Comparison of ENCODE assay signal across 17 mouse cellular contexts in genomic region chr16:24428742-24429141, GRCm38 (mm10). TPM values are rescaled to one million over a fixed set of nuclear protein-coding genes. Genes with fewer than 3 reads are reported as not detected.
DNase-seq lines count a peak whose midpoint lies in the region; ATAC-seq and TF ChIP-seq lines count a peak whose summit lies in the region.
"Had no signal": no experiment of that assay in that cellular context is flagged by ENCODE, and none has a peak within 500 bp of the region (broad histone marks: within the 10 kb centered on the region; RNA-seq: fewer than 3 reads in every experiment).

No protein-coding gene starts in this region.

- no peak for TF ChIP-seq CTCF in heart, postnatal 0 days (IDR thresholded peaks at IDR 0.05; ENCODE audit: low read depth)

- WGBS in heart, postnatal 0 days = 82% methylated on average over 4 of the region's 4 CpGs
- 89% methylated on average over 4 of the region's 4 CpGs for WGBS in hindbrain, embryonic 14.5 days
- WGBS in forebrain, embryonic 10.5 days = 87% methylated on average over 4 of the region's 4 CpGs

- TF ChIP-seq EP300 in heart, postnatal 0 days (IDR thresholded peaks at IDR 0.05; ENCODE audit: low read depth) = no peak

- intact Hi-C loops in heart, postnatal 36 days (cut with DNase I) = no loop called here

- no peak for ATAC-seq in heart, postnatal 0 days (ENCODE audit: insufficient read depth, low read depth)
- ATAC-seq in hindbrain, embryonic 14.5 days (ENCODE audit: low FRiP score) = no peak

- H3K27me3 ChIP-seq in heart, postnatal 0 days (ENCODE audit: control insufficient read depth, insufficient read depth, low read length) = no peaks in the 10 kb centered on the region
- no peaks in the 10 kb centered on the region for H3K27me3 ChIP-seq in hindbrain, embryonic 14.5 days (ENCODE audit: control insufficient read depth, insufficient read depth, low read length)
- H3K27me3 ChIP-seq in forebrain, embryonic 10.5 days (ENCODE audit: poor library complexity, severe bottlenecking) = no peaks in the 10 kb centered on the region
- H3K27me3 ChIP-seq: hindbrain, embryonic 13.5 days; limb, embryonic 13.5 days; neural tube, embryonic 13.5 days had no signal

- DNase-seq in heart, postnatal 0 days (ENCODE audit: low spot score) = no peak
- no peak for DNase-seq in heart, postnatal 36 days
- DNase-seq in cerebellum, adult 18-20 months = peak; percentile 57
- peak; percentile 62 for DNase-seq in cerebellum, adult 9-10 months
- DNase-seq in thymus, postnatal 10 days (ENCODE audit: low spot score in 2 of 2) = peak; percentile 67 to 78
- DNase-seq in hindbrain, embryonic 14.5 days (ENCODE audit: low spot score) = no peak
- DNase-seq in forebrain, embryonic 10.5 days (ENCODE audit: extremely low spot score, low spot score) = no peak
- DNase-seq: adrenal gland, postnatal 10 days; embryo, embryonic 11 days; gastrocnemius, postnatal 14 days; kidney, adult 11 months; lung, postnatal 14 days had no signal

- no peak overlapping the region for H3K4me3 ChIP-seq in heart, postnatal 0 days (ENCODE audit: low read depth, low read length)
- no peak overlapping the region for H3K4me3 ChIP-seq in hindbrain, embryonic 14.5 days (replicated peaks; ENCODE audit: low read length)
- H3K4me3 ChIP-seq in forebrain, embryonic 10.5 days = no peak overlapping the region
- H3K4me3 ChIP-seq: erythroblast, embryonic 14.5 days; hindbrain, embryonic 13.5 days; limb, embryonic 13.5 days; neural tube, embryonic 13.5 days had no signal

- no peak overlapping the region for H3K9ac ChIP-seq in heart, postnatal 0 days (replicated peaks; ENCODE audit: low read depth, low read length)
- no peak overlapping the region for H3K9ac ChIP-seq in hindbrain, embryonic 14.5 days
- H3K9ac ChIP-seq: hindbrain, embryonic 13.5 days; limb, embryonic 13.5 days; neural tube, embryonic 13.5 days had no signal

- no peaks in the 10 kb centered on the region for H3K36me3 ChIP-seq in heart, postnatal 0 days (replicated peaks; ENCODE audit: control insufficient read depth, insufficient read depth, low read length)
- H3K36me3 ChIP-seq in hindbrain, embryonic 14.5 days (replicated peaks; ENCODE audit: control insufficient read depth, insufficient read depth) = no peaks in the 10 kb centered on the region
- no peaks in the 10 kb centered on the region for H3K36me3 ChIP-seq in forebrain, embryonic 10.5 days (replicated peaks)
- H3K36me3 ChIP-seq: G1E; hindbrain, embryonic 13.5 days; limb, embryonic 13.5 days; neural tube, embryonic 13.5 days had no signal

- no peaks in the 10 kb centered on the region for H3K9me3 ChIP-seq in heart, postnatal 0 days (replicated peaks; ENCODE audit: control insufficient read depth, low read length)
- no peaks in the 10 kb centered on the region for H3K9me3 ChIP-seq in hindbrain, embryonic 14.5 days (ENCODE audit: control insufficient read depth, low read length)
- H3K9me3 ChIP-seq in forebrain, embryonic 10.5 days = no peaks in the 10 kb centered on the region
- H3K9me3 ChIP-seq: hindbrain, embryonic 13.5 days; limb, embryonic 13.5 days; neural tube, embryonic 13.5 days had no signal

- no peak overlapping the region for H3K4me2 ChIP-seq in heart, postnatal 0 days (ENCODE audit: low read depth, low read length)
- H3K4me2 ChIP-seq in hindbrain, embryonic 14.5 days (replicated peaks) = no peak overlapping the region
- H3K4me2 ChIP-seq: hindbrain, embryonic 13.5 days; limb, embryonic 13.5 days; neural tube, embryonic 13.5 days had no signal

- peak overlapping the region; percentile 32; the same call in 1 of the 2 replicates for H3K27ac ChIP-seq in heart, postnatal 0 days (ENCODE audit: low read depth)
- H3K27ac ChIP-seq in hindbrain, embryonic 14.5 days = no peak overlapping the region
- no peak overlapping the region for H3K27ac ChIP-seq in forebrain, embryonic 10.5 days
- H3K27ac ChIP-seq: hindbrain, embryonic 13.5 days; limb, embryonic 13.5 days; neural tube, embryonic 13.5 days had no signal

- H3K4me1 ChIP-seq in heart, postnatal 0 days (ENCODE audit: control insufficient read depth, insufficient read depth) = peaks cover 55% of the 10 kb centered on the region
- H3K4me1 ChIP-seq in hindbrain, embryonic 14.5 days (replicated peaks; ENCODE audit: control insufficient read depth, insufficient read depth, low read length) = no peaks in the 10 kb centered on the region
- peaks cover 20% of the 10 kb centered on the region for H3K4me1 ChIP-seq in forebrain, embryonic 10.5 days

RNA-seq across cellular contexts. Expression of gene Lpp, which starts 35.4 kb away (rescaled TPM):
- 56.2 and 77.4 TPM in 2 replicates for total RNA-seq in heart, postnatal 0 days (2014; rRNA removed; ENCODE audit: low replicate concordance)
- polyA plus RNA-seq in heart, postnatal 0 days (2015; fragmentation: Nextera tagmentation; extraction: Ambion mirVana) = 28.7 and 32.1 TPM in 2 replicates
- total RNA-seq in heart, postnatal 36 days (2021) = 10 to 100 TPM; 29.5 to 32.5 TPM
- polyA plus RNA-seq in hindbrain, embryonic 14.5 days (2014; fragmentation: Nextera tagmentation; extraction: Ambion mirVana) = 11.0 and 13.0 TPM in 2 replicates
- polyA plus RNA-seq in forebrain, embryonic 10.5 days (2016; fragmentation: Nextera tagmentation; extraction: Ambion mirVana) = 27.3 and 27.9 TPM in 2 replicates
- polyA plus RNA-seq: erythroblast, embryonic 14.5 days; G1E had no signal

Comparison
In these comparisons a context has a peak if more than half of its experiments do, and no peak if none do; other contexts are left out.
1. DNase-seq: peak in cerebellum, adult 18-20 months (2 of 2), cerebellum, adult 9-10 months (single experiment) and thymus, postnatal 10 days (2 of 2); none in heart, postnatal 0 days (single experiment), heart, postnatal 36 days (0 of 2), hindbrain, embryonic 14.5 days (single experiment) and forebrain, embryonic 10.5 days (single experiment).